Mouse (Mus musculus): ENCODE measurements around the gene Prim1.

Prim1 gene

DNA sequence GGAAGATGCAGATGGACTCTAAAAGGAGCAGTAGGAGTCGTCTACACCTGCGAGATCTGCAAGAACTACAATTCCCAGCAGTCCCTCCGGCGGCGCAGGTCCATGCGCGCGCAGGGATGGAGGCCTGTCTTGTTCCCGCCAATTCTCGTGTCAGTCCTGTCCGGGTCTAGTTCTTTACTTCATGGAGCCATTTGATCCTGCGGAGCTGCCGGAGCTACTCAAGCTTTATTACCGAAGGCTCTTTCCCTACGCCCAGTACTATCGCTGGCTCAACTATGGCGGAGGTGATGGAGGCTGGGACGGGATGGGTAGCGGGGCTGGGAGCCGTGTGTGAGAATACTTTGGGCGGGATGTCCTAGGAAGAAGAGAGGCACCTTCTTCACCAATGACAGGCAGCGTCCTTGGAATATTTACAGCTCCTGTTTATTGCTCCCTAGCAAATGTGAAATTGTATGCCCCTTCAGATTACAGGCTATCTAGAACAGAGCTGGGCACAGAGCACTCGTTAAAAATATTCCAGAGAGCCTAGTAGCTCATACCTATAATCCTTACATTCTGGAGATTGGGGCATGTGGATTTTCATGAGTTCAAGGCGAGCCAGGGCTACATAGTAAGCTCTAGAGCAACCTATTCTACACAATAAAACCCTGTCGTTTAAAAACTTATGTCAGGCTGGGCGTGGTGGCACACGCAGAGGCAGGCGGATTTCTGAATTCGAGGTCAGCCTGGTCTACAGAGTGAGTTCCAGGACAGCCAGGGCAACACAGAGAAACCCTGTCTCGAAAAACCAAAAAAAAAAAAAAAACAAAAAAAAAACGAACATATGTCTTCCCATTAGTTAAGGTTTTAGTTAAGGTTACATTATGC, at the start of gene Prim1:
Gene Prim1, plus strand, starts transcription at position 101 of the 867 bp plus-strand sequence.
- DNase-seq = peak; percentile 79 to 80

DNA sequence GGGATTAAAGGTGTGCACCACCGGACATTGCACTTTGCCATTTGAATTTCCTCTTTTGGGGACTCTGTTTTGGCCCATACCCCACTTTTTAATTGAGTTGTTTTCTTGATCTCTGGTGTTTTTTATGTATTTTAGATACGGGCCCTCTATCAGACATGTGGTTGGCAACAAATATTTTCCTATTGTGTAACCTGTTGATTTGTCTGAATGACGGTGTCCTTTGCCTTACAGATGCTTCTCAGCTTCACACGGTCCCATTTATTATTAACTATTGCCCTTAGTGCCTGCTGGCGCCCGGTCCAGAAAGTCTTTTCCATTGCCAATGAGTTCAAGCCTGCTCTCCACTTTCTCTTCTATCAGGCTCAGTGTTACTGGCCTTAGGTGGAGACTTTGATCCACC, 48.5 kb upstream of the Prim1 start:
- DNase-seq = no peak

DNA sequence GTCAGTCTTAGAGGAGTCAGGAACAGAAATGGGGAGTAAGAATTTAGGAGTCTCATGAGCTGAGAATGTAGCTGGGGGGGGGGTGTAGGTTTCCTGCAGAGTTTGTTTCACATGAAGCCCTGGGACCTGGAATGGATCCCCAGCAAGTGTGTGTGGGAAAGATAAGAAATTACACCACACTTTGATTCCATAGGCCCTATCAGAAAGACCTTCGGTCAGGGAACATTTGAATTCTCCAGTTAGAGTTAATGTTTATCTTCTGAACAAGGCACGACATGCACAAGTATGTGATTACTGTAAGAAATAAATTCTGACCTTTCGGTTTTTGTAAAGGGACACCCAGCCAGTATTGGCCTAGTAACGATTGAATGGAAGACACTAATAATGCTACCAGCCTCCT, 45.1 kb upstream of the Prim1 start:
- no peak for DNase-seq

DNA sequence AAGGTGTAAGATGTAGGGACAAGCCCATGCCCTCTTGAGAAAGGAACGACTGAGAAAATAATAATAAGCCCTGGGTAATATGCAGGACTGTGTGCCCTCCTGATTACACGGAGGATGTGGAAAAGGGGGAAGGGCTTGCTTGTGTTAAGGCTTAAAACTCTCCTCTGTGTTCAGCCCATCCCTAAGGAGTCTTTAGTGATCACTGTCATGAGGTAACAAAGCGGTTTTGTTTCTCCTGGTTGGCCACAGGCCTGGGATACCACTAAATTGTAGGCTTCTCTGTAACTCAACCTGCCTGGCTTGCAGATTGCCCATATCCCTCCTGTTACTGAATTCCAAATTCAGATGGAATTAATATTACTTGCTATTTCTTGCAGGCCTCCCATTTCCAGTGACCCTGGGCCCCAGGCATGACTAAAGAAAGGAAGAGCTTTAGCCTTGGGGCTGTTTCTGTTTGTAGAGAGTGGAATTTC, 44.6 kb upstream of the Prim1 start:
- no peak for DNase-seq

DNA sequence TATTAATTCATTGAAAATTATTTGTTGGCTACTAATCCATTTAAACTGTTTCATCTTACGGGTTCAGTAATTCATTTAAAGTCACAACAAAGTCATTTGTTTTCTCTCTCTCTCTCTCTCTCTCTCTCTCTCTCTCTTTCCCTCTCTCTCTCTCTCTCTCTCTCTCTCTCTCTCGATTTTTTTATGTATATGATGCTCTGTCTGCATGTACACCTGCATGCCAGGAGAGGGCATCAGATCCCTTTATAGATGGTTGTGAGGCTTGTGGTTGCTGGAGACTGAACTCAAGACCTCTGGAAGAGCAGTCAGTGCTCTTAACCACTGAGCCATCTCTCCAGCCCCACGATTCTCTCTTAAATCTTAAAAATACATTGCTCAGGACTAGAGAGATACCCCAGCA, 43.8 kb upstream of the Prim1 start:
- DNase-seq = no peak

DNA sequence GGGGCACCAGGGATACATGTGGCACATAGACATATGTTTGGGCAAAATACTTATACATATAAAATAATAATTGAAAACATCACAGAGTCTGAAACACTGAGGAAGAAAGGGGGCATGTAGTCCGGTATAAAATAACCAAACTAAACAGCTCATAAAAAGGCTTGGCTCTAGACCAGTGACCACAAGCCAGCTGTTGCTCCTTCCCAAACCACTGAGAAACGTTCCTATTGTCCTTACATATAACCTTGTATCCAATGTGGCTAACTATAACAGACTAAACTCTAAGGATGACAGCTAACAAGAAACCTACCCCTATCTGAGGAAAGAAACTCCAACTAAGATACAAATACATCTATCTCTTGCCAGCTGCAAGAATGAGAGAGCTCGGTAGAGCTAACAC, 40.9 kb upstream of the Prim1 start:
- no peak for DNase-seq

DNA sequence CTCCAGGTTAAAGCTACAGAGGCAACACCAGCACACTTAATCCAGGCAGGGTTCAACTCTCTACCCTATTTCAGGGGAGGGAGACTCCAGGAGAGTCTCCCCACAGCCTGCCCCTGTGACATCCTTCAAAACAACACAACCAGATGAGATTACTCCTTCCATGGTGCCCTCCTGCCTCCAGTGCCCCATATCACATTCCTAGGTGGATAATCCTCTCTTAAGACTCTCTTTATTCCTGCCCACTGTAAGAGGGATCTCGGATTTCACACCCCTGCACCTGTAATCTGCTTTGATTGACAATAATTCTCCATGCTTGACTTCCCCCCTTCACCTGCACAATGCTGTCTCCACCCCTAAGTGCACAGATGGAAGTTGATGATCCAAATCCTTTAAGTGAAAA, 39.5 kb upstream of the Prim1 start:
- no peak for DNase-seq

DNA sequence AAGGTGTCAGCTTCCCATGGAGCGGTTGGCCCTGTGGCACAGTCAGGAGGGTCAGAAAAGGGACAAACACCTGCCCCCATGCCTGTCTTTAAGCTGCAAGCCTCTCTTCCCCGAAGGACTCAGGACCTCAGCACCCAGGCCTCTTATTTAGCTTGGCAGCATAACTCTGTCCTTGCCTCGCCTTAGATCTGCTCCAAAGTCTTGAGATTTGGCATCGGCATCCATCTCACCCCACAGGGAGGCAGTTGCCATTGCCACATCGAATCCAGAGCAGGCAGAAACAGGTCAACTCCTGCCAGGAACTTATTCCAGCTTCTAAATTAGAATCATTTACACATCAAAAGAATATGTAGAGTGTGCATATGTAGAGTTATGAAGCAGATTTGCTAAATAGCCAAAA, 30.3 kb upstream of the Prim1 start:
- no peak for DNase-seq

DNA sequence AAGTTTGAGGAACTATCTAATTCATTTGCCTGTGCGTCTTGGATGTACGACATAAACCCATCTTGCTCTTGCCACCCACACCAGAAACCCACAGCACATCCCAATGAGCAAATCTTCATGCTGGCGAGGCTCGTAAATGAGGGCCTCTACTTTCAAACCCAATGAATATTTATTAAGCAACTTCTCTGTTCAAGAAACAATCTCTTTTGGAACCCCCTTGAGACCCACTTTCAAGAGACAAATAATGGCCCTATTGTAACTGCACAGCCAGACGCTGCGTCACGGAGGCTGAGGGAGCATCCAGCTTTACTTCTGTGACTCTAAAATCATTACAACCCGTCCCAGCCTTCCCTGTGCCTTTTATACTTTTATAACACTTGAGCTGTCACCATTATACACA, 29.4 kb upstream of the Prim1 start:
- DNase-seq = no peak

DNA sequence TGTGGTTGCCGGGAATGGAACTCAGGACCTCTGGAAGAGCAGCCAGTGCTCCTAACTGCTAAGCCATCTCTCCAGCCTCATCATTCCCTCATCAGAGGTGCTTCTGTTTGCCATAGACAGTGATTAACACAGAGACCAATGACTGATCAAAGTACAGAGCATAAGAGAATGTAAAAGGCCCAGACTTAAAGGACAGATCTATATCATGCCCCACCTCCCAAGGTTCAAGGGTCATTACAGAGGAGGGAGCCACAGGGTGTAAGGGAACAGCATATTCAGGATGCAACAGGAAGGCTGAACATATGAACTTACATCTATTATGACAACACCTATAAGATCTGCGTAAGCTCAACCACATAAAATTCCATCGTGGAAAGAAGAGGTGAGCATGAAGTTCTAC, 18.3 kb upstream of the Prim1 start:
- no peak for DNase-seq

DNA sequence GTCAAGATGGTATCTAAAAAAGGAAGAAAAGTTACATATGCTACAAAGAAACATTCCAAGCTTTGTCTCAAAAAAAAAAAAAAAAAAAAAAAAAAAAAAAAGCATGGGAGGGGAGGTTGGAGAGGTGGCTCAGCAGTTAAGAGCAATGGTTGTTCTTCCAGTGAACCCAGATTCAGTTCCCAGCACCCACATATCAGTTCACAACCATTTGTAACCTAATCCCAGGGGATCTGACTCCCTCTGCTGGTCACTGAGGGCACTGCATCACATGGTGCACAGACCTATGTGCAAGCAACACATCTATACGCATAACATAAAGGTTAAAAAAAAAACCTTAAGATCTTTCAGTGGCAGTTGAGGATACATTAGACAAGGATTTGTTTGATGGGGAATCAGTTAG, 16.7 kb upstream of the Prim1 start:
- peak; percentile 16 to 24 for DNase-seq

DNA sequence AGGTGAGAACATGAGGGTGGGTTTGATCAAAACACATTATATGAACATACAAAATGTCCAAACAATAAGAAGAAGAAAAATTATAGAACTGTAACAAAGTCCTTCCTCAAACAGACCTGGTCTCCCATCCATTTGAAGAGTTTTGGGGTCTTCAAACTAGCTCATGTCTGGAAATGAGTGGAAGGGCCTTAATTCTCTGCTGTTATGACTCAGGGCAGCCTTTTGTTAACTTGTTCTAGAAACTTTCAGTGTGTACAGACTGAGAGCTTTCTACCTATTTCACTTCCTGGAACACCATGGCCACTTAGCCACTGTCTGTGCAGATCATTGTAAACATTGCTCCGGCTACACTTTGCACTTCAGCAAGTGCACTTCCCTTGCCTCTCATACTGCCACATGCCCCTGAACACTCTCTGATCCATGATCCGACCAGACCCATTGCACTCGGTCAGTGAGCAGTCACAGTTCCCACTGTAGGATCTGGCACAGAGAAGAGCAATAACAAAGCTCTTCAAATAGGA, 11.6 kb upstream of the Prim1 start:
- no peak for DNase-seq

DNA sequence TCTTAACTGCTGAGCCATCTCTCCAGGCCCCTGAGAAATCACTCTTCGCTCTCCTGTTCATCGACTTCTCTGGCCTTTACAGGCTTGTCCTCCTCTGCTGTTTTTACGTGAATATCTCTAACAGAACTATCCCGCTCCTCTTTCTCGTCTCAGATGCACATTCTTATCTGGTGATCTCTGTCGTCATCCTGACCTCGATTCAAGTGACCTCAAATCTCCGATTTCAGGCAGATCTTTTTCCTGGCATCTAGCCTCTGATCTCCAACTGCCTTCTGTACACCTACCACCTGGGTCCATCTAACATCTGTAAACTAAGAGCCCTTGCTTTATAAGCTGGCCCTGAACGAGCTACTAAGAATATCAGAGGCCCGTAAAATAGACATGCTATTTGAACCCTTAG, 10.1 kb upstream of the Prim1 start:
- DNase-seq = no peak

DNA sequence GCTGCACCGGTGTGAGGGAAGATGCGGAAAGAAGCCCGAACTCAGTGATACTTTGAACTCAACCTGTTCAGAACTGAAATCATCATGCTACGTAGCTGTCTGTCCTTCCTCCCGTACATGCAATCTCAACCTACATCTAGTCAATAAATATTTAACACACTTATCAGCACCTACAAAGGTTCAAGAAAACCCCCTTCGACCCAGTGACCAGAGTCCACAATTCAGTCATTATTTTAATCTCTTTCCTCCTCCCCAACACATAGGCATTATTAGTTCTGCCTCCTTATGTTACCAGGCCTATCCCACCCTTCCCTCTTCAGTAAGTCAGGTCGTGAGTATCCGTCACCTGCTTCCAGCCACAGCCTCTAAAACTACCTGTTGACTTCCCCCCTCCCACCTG, 9.5 kb upstream of the Prim1 start:
- DNase-seq = no peak

DNA sequence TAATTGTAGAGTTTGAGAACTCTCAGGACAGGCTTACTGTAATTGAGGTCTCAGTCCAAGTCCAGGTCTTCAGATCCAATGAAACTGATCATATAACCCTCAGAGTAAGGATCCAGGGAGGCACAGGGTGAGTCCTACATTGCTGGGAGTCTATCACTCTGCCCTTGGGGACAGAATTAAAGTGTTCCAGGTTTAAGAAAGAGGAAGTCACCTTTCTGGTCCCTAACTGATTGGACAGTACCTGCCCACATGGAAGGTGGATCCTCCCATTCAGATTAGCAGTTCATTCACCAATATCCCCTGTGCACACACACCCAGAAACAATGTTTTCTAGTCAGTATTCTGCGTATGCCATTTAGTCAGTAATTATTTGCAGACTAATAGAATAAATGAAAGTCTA, 7.5 kb upstream of the Prim1 start, which contains the start of gene Hsd17b6:
Gene Hsd17b6, minus strand, starts transcription at position 166 of the 400 bp plus-strand sequence.
- no peak for DNase-seq

DNA sequence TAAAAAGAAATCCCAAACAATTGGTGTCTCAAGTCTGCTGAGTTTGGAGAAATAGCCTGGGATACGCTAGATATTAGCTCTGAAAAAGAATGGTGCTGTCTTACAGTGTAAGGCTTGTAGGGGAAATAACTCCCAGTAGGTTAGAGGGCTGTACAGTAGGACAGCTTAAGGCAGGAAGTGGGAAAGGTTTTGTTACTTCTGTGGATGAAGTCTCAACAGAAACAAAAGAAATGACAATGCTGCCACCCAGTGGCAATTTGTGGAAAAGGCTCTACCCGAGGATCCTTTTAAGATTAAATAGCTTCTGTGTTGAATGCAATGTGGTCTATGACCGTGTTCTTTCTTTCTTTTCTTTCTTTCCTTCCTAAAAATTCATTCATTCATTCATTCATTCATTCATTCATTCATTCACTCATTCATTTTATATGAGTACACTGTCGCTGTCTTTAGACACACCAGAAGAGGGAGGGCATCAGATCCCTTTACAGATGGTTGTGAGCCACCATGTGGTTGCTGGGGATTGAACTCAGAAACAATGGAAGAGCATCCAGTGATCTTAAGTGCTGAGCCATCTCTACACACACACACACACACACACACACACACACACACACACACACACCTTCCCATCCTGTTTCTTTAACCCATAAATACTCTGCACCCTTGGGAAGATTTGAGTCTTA, 6.6 kb upstream of the Prim1 start:
- peak; percentile 76 to 78 for DNase-seq

DNA sequence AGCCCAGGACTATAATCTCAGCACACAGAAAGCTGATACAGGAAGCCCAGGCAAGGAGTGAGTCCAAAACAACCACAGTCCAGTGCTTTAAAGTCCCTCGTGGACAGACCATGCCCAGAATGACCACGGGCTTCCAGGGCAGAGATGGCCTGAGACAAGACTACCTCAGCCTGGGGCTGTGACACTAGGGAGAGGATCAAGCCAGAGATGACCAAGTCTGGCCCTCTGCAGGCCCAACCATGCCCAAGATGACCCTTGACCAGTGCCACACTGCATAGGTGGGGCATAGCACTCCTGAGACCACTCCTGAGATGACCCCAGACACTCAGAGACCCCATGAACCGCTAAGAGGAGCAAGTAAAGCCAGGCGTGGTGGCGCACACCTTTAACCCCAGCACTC, 5.2 kb upstream of the Prim1 start:
- DNase-seq = no peak

DNA sequence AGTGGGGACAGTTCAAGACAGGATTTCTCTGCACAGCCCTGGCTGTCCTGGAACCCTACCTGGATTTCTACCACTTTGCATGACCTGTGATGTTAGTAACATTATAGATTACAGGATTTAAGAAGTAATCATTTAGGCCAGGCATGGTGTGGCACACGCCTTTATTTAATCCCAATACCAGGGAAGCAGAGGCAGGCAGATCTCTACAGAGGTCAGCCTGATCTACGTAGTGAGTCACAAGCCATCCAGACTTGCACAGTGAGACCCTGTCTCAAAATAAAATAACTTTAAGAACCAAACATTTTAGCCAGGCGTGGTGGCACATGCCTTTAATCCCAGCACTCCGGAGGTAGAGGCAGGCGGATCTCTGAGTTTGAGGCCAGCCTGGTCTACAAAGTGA, 7.2 kb downstream of the Prim1 start:
- DNase-seq = no peak

DNA sequence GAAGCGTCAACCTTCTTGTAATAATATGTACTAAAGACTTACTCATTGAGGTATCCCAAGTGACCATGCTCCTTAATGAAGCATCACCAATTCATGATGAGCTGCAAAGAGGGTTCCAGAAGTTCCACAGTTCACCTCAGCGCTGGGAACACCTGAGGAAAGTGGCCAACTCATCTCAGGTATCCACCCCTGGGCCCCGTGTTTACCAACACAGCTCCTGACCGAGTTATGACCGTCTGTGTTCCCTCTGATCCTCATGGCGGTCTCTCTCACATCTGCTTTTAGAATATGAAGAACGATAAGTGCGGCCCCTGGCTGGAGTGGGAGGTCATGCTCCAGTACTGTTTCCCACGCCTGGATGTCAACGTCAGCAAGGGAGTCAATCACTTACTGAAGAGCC, 8.5 kb downstream of the Prim1 start:
- DNase-seq = no peak

DNA sequence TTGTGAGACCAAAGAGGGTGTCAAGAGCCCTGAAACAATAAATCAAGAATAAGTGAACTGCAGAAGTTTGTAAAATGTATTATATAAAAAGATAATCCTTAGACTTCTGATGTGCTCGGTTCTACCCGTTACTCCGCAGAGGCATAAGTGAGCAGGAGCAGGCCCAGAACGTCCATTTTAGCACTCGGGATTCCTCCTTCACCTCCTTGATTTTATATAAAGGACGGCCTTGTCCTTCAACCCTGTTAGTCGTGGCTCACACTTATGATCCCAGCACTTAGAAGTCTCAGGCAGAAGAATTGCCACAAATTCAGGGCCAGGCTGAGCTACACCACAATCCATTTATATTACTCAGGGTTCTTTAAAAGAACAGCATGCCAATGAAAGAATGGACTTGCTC, 15.0 kb downstream of the Prim1 start:
- no peak for DNase-seq

DNA sequence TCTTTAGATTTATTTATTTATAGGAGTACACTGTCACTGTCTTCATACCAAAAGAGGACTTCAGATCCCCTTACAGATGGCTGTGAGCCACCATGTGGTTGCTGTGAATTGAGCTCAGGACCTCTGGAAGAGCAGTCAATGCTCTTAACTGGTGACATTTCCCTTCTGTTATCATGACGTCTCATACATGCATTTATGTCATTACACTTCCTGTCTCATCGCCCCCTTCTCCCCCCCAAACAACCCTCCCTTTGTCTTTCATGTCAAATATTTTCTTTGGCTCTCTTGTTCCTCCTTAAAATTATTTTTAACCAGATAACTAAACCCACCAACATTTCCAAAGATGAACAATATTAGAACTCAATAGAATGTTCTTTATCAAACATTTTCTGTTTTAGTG, 15.9 kb downstream of the Prim1 start:
- DNase-seq = no peak

DNA sequence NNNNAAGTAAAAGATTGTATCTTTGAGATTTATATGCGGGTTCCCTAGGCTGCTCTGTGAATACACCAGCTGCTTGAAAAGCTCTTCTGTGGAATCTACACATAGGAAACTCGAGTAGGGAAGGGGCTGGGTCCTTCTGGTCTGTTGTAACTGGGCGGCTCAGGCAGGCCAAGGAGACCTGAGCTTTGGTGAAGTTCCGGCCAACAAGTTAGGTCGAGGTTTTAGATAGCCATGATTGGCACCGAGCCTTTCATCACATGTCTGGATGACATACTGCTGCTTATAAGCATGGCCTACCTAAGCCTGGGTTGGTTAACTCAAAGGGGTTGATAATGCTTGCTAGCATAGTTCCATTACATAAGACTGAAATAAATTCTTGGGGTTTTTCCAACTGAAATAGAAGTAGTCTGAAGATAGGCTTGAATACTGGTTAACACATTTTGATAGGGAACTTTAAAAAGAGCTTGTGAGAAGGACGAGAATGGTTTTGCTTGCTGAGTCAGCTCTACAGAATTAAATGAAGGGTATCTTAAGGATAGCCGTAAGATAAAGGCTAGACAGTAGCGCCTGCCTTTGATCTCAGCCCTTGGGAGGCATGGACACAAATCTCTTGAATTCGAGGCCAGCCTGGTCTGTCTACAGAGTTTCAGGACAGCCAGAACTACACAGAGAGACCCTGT, 21.9 kb downstream of the Prim1 start:
- peak; percentile 30 to 35 for DNase-seq

DNA sequence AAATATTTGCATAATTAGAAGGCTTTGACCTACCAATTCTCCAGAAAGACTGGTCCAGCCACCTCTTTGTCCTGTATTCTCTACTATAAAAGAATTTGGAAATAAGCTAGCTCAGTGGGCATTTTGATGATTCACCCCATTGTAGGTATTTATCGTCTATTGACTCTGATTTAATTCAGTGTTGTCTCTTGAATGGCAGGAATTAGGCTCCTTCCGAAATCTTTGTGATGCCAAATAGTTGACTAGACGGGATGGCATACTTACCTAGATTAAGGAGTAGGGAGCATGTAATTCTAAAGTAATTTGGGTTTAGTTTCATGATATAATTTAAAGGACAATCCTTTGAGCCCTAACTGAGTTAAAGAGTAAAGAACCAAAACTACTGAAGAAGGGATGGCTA, 23.0 kb downstream of the Prim1 start:
- DNase-seq = no peak

DNA sequence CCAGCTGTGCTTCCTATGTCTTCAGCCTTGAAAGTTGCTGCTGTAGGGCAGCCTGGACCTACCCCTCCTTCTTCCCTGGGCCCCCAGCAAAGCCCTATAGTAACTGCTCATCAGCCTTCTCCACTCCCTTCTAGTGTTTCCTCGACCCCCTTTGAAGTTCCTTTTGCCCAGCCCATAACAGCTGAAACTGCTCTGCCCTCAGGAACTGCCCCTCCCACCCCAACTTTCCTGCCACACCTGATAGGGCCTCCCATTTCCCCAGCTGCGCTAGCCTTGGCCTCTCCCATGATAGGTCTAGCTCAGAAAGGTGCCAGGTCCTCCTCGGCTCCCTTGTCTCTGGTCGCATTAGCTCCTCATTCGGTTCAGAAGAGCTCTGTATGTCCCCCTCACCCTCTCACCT, 24.2 kb downstream of the Prim1 start:
- DNase-seq = no peak
